Mouse (Mus musculus): ENCODE measurements around the gene Rps6ka4. TPM values are rescaled to one million over a fixed set of nuclear protein-coding genes. Genes with fewer than 3 reads are reported as not detected.

Rps6ka4 gene
- total RNA-seq, 2 experiments from 2014 or later, result 9.1 to 10.6 TPM

- no peak for DNase-seq (ENCODE audit: low spot score)
These were observed 12.2 kb upstream of the Rps6ka4 start for GRCm38 (mm10) chr19:6852393-6853305.

GRCm38 (mm10) chr19:6851497-6851896, 11.1 kb upstream of the Rps6ka4 start:
- DNase-seq (ENCODE audit: low spot score), result no peak

- DNase-seq (ENCODE audit: low spot score), result no peak
These were observed 9.2 kb upstream of the Rps6ka4 start for GRCm38 (mm10) chr19:6849506-6850068.

GRCm38 (mm10) chr19:6847841-6848517, 7.5 kb upstream of the Rps6ka4 start:
- DNase-seq (ENCODE audit: low spot score), result no peak

GRCm38 (mm10) chr19:6846050-6846449, 5.6 kb upstream of the Rps6ka4 start:
- DNase-seq (ENCODE audit: low spot score), result no peak

GRCm38 (mm10) chr19:6842353-6842752, 1.9 kb upstream of the Rps6ka4 start:
- no peak for DNase-seq (ENCODE audit: low spot score)

GRCm38 (mm10) chr19:6841292-6841597, 809 bp upstream of the Rps6ka4 start:
- DNase-seq (ENCODE audit: low spot score), result no peak

GRCm38 (mm10) chr19:6839615-6840474, 591 bp downstream of the Rps6ka4 start:
- DNase-seq (ENCODE audit: low spot score), result no peak

GRCm38 (mm10) chr19:6832363-6832762, 8.1 kb downstream of the Rps6ka4 start:
- no peak for DNase-seq (ENCODE audit: low spot score)

GRCm38 (mm10) chr19:6831331-6831730, 9.1 kb downstream of the Rps6ka4 start:
- no peak for DNase-seq (ENCODE audit: low spot score)

GRCm38 (mm10) chr19:6830556-6831316, 9.7 kb downstream of the Rps6ka4 start:
- no peak for DNase-seq (ENCODE audit: low spot score)

- no peak for DNase-seq (ENCODE audit: low spot score)
These were observed 10.4 kb downstream of the Rps6ka4 start for GRCm38 (mm10) chr19:6829870-6830555.

GRCm38 (mm10) chr19:6829069-6829468, 11.4 kb downstream of the Rps6ka4 start:
- DNase-seq (ENCODE audit: low spot score), result no peak

- DNase-seq (ENCODE audit: low spot score), result no peak
These were observed 13.8 kb downstream of the Rps6ka4 start for GRCm38 (mm10) chr19:6826601-6827000.

- no peak for DNase-seq (ENCODE audit: low spot score)
These were observed 15.1 kb downstream of the Rps6ka4 start for GRCm38 (mm10) chr19:6825384-6825783.

GRCm38 (mm10) chr19:6820538-6821195, 19.8 kb downstream of the Rps6ka4 start:
- no peak for DNase-seq (ENCODE audit: low spot score)

- no peak for DNase-seq (ENCODE audit: low spot score)
These were observed 21.2 kb downstream of the Rps6ka4 start for GRCm38 (mm10) chr19:6819143-6819827.

- DNase-seq (ENCODE audit: low spot score), result no peak
These were observed 25.5 kb downstream of the Rps6ka4 start for GRCm38 (mm10) chr19:6814958-6815357.

GRCm38 (mm10) chr19:6814366-6814765, 26.1 kb downstream of the Rps6ka4 start:
- no peak for DNase-seq (ENCODE audit: low spot score)

All from gastrocnemius, adult 18-20 months (tissue).